Mouse (Mus musculus): ENCODE data around the gene Tenm3.

DNA sequence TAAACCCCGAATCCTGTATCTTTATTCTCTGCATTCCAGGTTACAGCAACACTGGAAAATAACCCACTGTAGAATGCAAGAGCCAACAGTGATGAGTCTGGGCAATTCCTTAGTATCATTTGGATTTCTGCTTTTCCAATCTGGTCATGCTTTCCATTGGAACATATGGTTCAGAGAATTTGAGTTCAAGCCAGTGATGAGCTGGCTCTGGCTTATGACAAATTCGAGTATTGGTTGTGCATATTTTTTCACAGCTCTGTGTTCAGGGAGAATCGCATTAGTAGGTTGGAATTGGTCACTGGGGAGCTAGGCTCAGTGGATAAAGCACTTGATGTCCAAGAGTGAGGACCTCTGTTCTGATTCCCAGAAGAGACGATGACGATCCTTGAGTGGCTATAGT lies 36.8 kb upstream of the Tenm3 start:
- TF ChIP-seq CTCF (IDR thresholded peaks at IDR 0.05; ENCODE audit: borderline replicate concordance, control insufficient read depth, extremely low read depth, insufficient read depth, low read length, poor library complexity) (no peak), POLR2A (IDR thresholded peaks at IDR 0.05; ENCODE audit: control insufficient read depth, extremely low read depth, insufficient read depth, low read length, poor library complexity) (no peak)

Measured in thymus, adult 2 months (tissue).